Mouse (Mus musculus) heart, embryonic 11.5 days (tissue): ENCODE measurements around the gene Bri3bp. TPM values are rescaled to one million over a fixed set of nuclear protein-coding genes. Genes with fewer than 3 reads are reported as not detected.
A peak's percentile ranks its signal among the peaks of the same experiment; 100 is the strongest.

Source experiments
- ATAC-seq: fragments of 200-750 bp; cut with Nextera tagmentation; replicated peaks from 2 replicates; pipeline ENCODE4 v1.8.0; 2017; ENCODE audit warnings: moderate library complexity; ENCODE audit not compliant: insufficient number of reproducible peaks, low FRiP score, low TSS enrichment
- H3K27ac ChIP-seq: fragments of 300-500 bp; sonication (generic); 2 replicates; pipeline ENCODE4 v1.5.1; 2014; ENCODE audit warnings: mild to moderate bottlenecking, low read depth, low read length
- H3K27me3 ChIP-seq: fragments of 300-500 bp; sonication (generic); 2 replicates; pipeline ENCODE4 v1.6.1; 2014; ENCODE audit warnings: mild to moderate bottlenecking, low read length, mixed read lengths; ENCODE audit not compliant: control insufficient read depth, insufficient read depth
- H3K36me3 ChIP-seq: fragments of 300-500 bp; sonication (generic); 2 replicates; pipeline ENCODE4 v1.6.1; 2014; ENCODE audit warnings: mild to moderate bottlenecking, low read length, moderate library complexity, mixed read lengths; ENCODE audit not compliant: control insufficient read depth, insufficient read depth
- H3K4me1 ChIP-seq: fragments of 300-500 bp; sonication (generic); 2 replicates; pipeline ENCODE4 v1.6.1; 2014; ENCODE audit warnings: low read length; ENCODE audit not compliant: control insufficient read depth, insufficient read depth
- H3K4me2 ChIP-seq: fragments of 300-500 bp; sonication (generic); 2 replicates; pipeline ENCODE4 v1.6.1; 2014; ENCODE audit warnings: mild to moderate bottlenecking, moderate library complexity
- H3K4me3 ChIP-seq: fragments of 300-500 bp; sonication (generic); 2 replicates; pipeline ENCODE4 v1.5.1; 2014; ENCODE audit warnings: low read depth, low read length
- H3K9ac ChIP-seq: fragments of 300-500 bp; sonication (generic); 2 replicates; pipeline ENCODE4 v1.6.1; 2014; ENCODE audit warnings: mild to moderate bottlenecking, low read depth, low read length, moderate library complexity
- H3K9me3 ChIP-seq: fragments of 300-500 bp; sonication (generic); replicated peaks from 2 replicates; pipeline ENCODE4 v1.6.1; 2016; ENCODE audit warnings: low read length; ENCODE audit not compliant: control insufficient read depth
- WGBS: fragments of 180-500 bp; shearing (Covaris S2); extraction: QIAGEN DNeasy Blood & Tissue Kit; methylation state at CpG from one replicate; pipeline ENCODE4 v1.1.7; 2014; ENCODE audit not compliant: insufficient replicate concordance; 5-methylcytosine and 5-hydroxymethylcytosine counted together
- polyA plus RNA-seq: library from polyadenylated mRNA; unstranded; fragments of >200 nt; fragmentation: Nextera tagmentation; extraction: Ambion mirVana; gene quantifications from 2 replicates; pipeline ENCODE4 v1.2.1, GENCODE M21; 2014

Gene Bri3bp
- polyA plus RNA-seq, 1 experiment from 2014 or later, result 32.7 TPM

GRCm38 (mm10) chr5:125470713-125471112 lies 29.3 kb downstream of the Bri3bp start:
- no peaks in the 10 kb centered on the region for H3K9me3 ChIP-seq
- no peaks in the 10 kb centered on the region for H3K4me1 ChIP-seq
- ATAC-seq, result no peak
- WGBS, result 79% methylated on average over 4 of the region's 4 CpGs
- H3K4me3 ChIP-seq, result no peak overlapping the region
- no peak overlapping the region for H3K9ac ChIP-seq
- no peak overlapping the region for H3K27ac ChIP-seq
- no peak overlapping the region for H3K4me2 ChIP-seq
- no peaks in the 10 kb centered on the region for H3K27me3 ChIP-seq
- no peaks in the 10 kb centered on the region for H3K36me3 ChIP-seq

- Histone ChIP-seq H3K9ac (no peak overlapping the region), H3K27me3 (no peaks in the 10 kb centered on the region), H3K4me1 (peaks cover 12% of the 10 kb centered on the region; the same call in 1 of the 2 replicates), H3K9me3 (no peaks in the 10 kb centered on the region), H3K27ac (no peak overlapping the region), H3K4me2 (no peak overlapping the region), H3K36me3 (no peaks in the 10 kb centered on the region), H3K4me3 (no peak overlapping the region)
- 70% methylated on average over 9 of the region's 9 CpGs for WGBS
- ATAC-seq, result no peak
Measured at GRCm38 (mm10) chr5:125472796-125473475, 31.6 kb downstream of the Bri3bp start.

GRCm38 (mm10) chr5:125475030-125475429 lies 33.7 kb downstream of the Bri3bp start:
- peak overlapping the region; percentile 23; the same call in 1 of the 2 replicates for H3K27ac ChIP-seq
- H3K4me2 ChIP-seq, result peak overlapping the region; percentile 96
- H3K9me3 ChIP-seq, result no peaks in the 10 kb centered on the region
- no peaks in the 10 kb centered on the region for H3K36me3 ChIP-seq
- no peak for ATAC-seq
- WGBS, result 53% methylated on average over 12 of the region's 12 CpGs
- H3K4me3 ChIP-seq, result peak overlapping the region; percentile 85
- no peaks in the 10 kb centered on the region for H3K27me3 ChIP-seq
- H3K9ac ChIP-seq, result peak overlapping the region; percentile 78
- peaks cover 12% of the 10 kb centered on the region; the same call in 1 of the 2 replicates for H3K4me1 ChIP-seq

- peaks cover 12% of the 10 kb centered on the region; the same call in 1 of the 2 replicates for H3K4me1 ChIP-seq
- peak within 1 kb of the TSS; percentile 85 for H3K4me3 ChIP-seq
- peak within 1 kb of the TSS; percentile 38 for H3K27ac ChIP-seq
- H3K9ac ChIP-seq, result peak within 1 kb of the TSS; percentile 78
- peak within 1 kb of the TSS; percentile 96 for H3K4me2 ChIP-seq
- H3K27me3 ChIP-seq, result no peaks in the 10 kb centered on the region
- under 1% methylated on average over 57 of the region's 60 CpGs for WGBS
- H3K36me3 ChIP-seq, result no peaks in the 10 kb centered on the region
- peak; percentile 92 for ATAC-seq
- H3K9me3 ChIP-seq, result no peaks in the 10 kb centered on the region
Measured at GRCm38 (mm10) chr5:125475601-125476285, 34.4 kb downstream of the Bri3bp start, which contains the start of gene Aacs. Aacs (plus strand) TSS chr5:125475814.

- Histone ChIP-seq H3K36me3 (no peaks in the 10 kb centered on the region), H3K4me3 (peak overlapping the region; percentile 85), H3K27me3 (no peaks in the 10 kb centered on the region), H3K9me3 (no peaks in the 10 kb centered on the region), H3K4me2 (peak overlapping the region; percentile 96), H3K9ac (peak overlapping the region; percentile 78), H3K27ac (no peak overlapping the region; the same call in 1 of the 2 replicates), H3K4me1 (peaks cover 12% of the 10 kb centered on the region; the same call in 1 of the 2 replicates)
- WGBS, result 22% methylated on average over 5 of the region's 5 CpGs
- ATAC-seq, result no peak; the same call in 1 of the 2 replicates
Measured at GRCm38 (mm10) chr5:125476286-125476625, 34.9 kb downstream of the Bri3bp start.

GRCm38 (mm10) chr5:125476799-125477198 lies 35.4 kb downstream of the Bri3bp start:
- ATAC-seq, result no peak
- H3K4me1 ChIP-seq, result peaks cover 12% of the 10 kb centered on the region; the same call in 1 of the 2 replicates
- H3K27ac ChIP-seq, result no peak overlapping the region
- no peaks in the 10 kb centered on the region for H3K9me3 ChIP-seq
- no peaks in the 10 kb centered on the region for H3K36me3 ChIP-seq
- H3K4me3 ChIP-seq, result peak overlapping the region; percentile 85
- peak overlapping the region; percentile 96 for H3K4me2 ChIP-seq
- 63% methylated on average over 7 of the region's 7 CpGs for WGBS
- H3K27me3 ChIP-seq, result no peaks in the 10 kb centered on the region
- peak overlapping the region; percentile 78; the same call in 1 of the 2 replicates for H3K9ac ChIP-seq

GRCm38 (mm10) chr5:125477533-125477932 lies 36.2 kb downstream of the Bri3bp start:
- WGBS, result 56% methylated on average over 7 of the region's 7 CpGs
- no peak overlapping the region for H3K4me3 ChIP-seq
- no peak for ATAC-seq
- no peak overlapping the region for H3K27ac ChIP-seq
- no peaks in the 10 kb centered on the region for H3K36me3 ChIP-seq
- H3K27me3 ChIP-seq, result no peaks in the 10 kb centered on the region
- no peaks in the 10 kb centered on the region for H3K9me3 ChIP-seq
- H3K4me1 ChIP-seq, result peaks cover 12% of the 10 kb centered on the region; the same call in 1 of the 2 replicates
- no peak overlapping the region for H3K9ac ChIP-seq
- no peak overlapping the region; the same call in 1 of the 2 replicates for H3K4me2 ChIP-seq

GRCm38 (mm10) chr5:125478037-125478436 lies 36.7 kb downstream of the Bri3bp start:
- no peak overlapping the region for H3K9ac ChIP-seq
- ATAC-seq, result no peak
- H3K36me3 ChIP-seq, result peaks cover 3% of the 10 kb centered on the region
- WGBS, result 85% methylated on average over 7 of the region's 7 CpGs
- H3K4me2 ChIP-seq, result no peak overlapping the region
- no peaks in the 10 kb centered on the region for H3K9me3 ChIP-seq
- H3K27ac ChIP-seq, result no peak overlapping the region
- H3K27me3 ChIP-seq, result no peaks in the 10 kb centered on the region
- H3K4me1 ChIP-seq, result peaks cover 12% of the 10 kb centered on the region; the same call in 1 of the 2 replicates
- no peak overlapping the region for H3K4me3 ChIP-seq
